Mouse (Mus musculus) olfactory bulb, adult 2 months (tissue): ENCODE measurements around the gene Krtap1-3.

Experiments
- CTCF ChIP-seq: fragments of 200-500 bp; IDR thresholded peaks from 2 replicates; pipeline ENCODE4 v1.5.1; 2012; ENCODE audit warnings: low read depth, mild to moderate bottlenecking, low read length, moderate library complexity; ENCODE audit not compliant: insufficient read depth
- POLR2A ChIP-seq: fragments of 200-500 bp; IDR thresholded peaks from 2 replicates; pipeline ENCODE4 v1.6.1; 2012; ENCODE audit warnings: mild to moderate bottlenecking, low read depth, low read length, moderate library complexity; ENCODE audit not compliant: insufficient read depth

DNA sequence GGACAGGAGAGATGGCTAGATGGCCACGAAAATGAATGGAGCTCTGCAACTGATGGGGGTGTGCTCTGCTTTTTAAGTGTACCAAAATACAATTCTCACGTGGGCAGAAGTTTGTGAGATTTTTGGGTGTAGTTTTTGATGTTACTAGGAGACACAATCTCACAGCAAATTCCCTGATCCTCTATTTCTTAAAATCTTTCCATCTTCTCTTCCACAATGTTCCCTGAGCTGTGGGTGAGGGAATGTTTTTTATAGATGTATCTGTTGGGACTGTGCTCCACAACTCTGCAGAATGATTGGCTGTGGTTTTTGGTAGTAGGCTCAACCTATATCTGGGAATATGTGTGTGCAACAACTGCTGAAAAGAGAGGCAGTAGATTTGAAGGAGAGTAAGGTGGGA, 42.2 kb upstream of the Krtap1-3 start:
- TF ChIP-seq CTCF: no peak
- TF ChIP-seq POLR2A: no peak
